Mouse (Mus musculus) embryonic facial prominence, embryonic 10.5 days (tissue): ENCODE measurements at regions not wholly inside any gene's neighbourhood (a gene's known extent, or its start where the extent isn't known, plus 50 kb on each side); places are given as distances from the start of the nearest gene placed in this dataset.

Source experiments
- DNase-seq: peaks from one replicate; pipeline ENCODE4 v3.0.0-alpha.2; 2017; ENCODE audit warnings: low spot score
- H3K27ac ChIP-seq: fragments of 300-500 bp; sonication (generic); replicated peaks from 2 replicates; pipeline ENCODE4 v1.5.1; 2016; ENCODE audit warnings: mild to moderate bottlenecking
- H3K27me3 ChIP-seq: fragments of 300-500 bp; sonication (generic); replicated peaks from 2 replicates; pipeline ENCODE4 v1.6.1; 2016; ENCODE audit warnings: low read depth, mild to moderate bottlenecking; ENCODE audit not compliant: poor library complexity, severe bottlenecking
- H3K36me3 ChIP-seq: fragments of 300-500 bp; sonication (generic); replicated peaks from 2 replicates; pipeline ENCODE4 v1.6.1; 2016; ENCODE audit warnings: mild to moderate bottlenecking, moderate library complexity
- H3K4me1 ChIP-seq: fragments of 300-500 bp; sonication (generic); 2 replicates; pipeline ENCODE4 v1.6.1; 2016
- H3K4me3 ChIP-seq: fragments of 300-500 bp; sonication (generic); 2 replicates; pipeline ENCODE4 v1.5.1; 2016; ENCODE audit warnings: mild to moderate bottlenecking, moderate library complexity
- H3K9me3 ChIP-seq: fragments of 300-500 bp; sonication (generic); 2 replicates; pipeline ENCODE4 v1.6.1; 2016; ENCODE audit warnings: mild to moderate bottlenecking
- WGBS: fragments of 180-500 bp; shearing (Covaris S2); methylation state at CpG from one replicate; pipeline ENCODE4 v1.1.7; 2016; 5-methylcytosine and 5-hydroxymethylcytosine counted together

DNA sequence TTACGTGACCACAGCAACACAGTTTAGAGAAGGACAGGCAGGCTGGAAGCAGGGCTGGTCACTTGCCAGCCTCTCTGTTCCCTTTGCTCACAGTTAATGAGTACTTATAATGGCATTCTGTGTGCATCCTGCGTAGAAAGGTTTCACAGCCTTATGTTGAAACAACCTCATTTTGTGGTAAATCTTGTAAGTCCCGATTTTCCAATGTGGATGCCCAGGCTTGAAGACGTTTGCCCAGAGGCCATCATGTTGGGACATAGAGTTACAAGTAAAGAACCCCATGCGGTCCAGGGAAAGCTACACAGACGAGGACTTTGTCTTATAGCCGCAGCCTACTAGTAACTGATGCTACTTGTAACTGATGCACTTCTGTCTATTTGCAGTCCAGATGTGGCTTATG lies 100.4 kb upstream of the Lhx8 start:
- no peaks in the 10 kb centered on the region for H3K9me3 ChIP-seq
- no peaks in the 10 kb centered on the region for H3K27me3 ChIP-seq
- no peaks in the 10 kb centered on the region for H3K36me3 ChIP-seq
- no peak overlapping the region for H3K4me3 ChIP-seq
- 88% methylated on average over 7 of the region's 7 CpGs for WGBS
- no peak for DNase-seq
- H3K27ac ChIP-seq, result no peak overlapping the region
- no peaks in the 10 kb centered on the region for H3K4me1 ChIP-seq

DNA sequence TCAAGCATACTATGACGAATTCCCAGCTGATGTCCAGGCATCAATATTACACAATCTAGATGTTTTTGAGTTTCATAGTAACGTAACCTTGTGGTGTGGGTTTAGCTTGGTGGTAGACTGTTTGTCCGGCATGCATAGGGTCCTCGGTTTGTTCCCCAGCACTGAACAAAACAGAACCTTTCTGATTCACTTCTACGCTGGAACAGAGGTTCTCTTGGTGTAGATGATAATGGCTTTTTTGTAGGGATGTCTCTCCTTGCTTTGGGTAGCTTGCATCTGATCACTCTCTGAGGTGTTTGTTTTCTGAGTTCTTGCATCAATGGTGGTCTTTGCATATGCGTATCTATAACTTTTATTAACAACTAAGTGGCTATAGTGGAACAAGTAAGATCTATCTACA lies 99.2 kb upstream of the Lhx8 start:
- Histone ChIP-seq H3K4me1 (no peaks in the 10 kb centered on the region), H3K27ac (no peak overlapping the region), H3K9me3 (no peaks in the 10 kb centered on the region), H3K27me3 (no peaks in the 10 kb centered on the region), H3K4me3 (no peak overlapping the region), H3K36me3 (no peaks in the 10 kb centered on the region)
- WGBS, result 92% methylated on average over 6 of the region's 6 CpGs
- DNase-seq, result no peak

DNA sequence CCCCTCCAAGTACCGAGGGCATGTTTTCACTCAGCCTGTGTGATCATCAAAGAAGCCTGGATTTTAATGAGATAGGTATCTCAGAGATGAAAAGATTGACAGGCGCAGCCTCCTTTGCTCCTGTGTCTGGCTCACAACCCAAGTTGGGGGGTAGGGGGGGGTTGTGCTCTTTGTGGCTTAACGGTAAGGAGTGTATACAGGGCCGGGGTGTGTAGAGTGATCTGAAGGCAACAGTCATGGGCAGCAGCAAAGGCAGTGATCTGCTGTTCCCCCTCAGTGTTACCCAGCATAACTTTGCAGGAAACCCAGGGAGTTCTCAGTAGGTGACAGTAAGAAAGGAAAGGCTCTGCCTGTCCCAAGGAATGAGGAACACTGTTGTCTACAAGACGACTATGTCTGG lies 94.1 kb upstream of the Lhx8 start:
- no peak for DNase-seq
- H3K36me3 ChIP-seq, result no peaks in the 10 kb centered on the region
- no peaks in the 10 kb centered on the region for H3K27me3 ChIP-seq
- no peak overlapping the region for H3K4me3 ChIP-seq
- H3K27ac ChIP-seq, result no peak overlapping the region
- H3K4me1 ChIP-seq, result no peaks in the 10 kb centered on the region
- 87% methylated on average over 5 of the region's 5 CpGs for WGBS
- H3K9me3 ChIP-seq, result no peaks in the 10 kb centered on the region

DNA sequence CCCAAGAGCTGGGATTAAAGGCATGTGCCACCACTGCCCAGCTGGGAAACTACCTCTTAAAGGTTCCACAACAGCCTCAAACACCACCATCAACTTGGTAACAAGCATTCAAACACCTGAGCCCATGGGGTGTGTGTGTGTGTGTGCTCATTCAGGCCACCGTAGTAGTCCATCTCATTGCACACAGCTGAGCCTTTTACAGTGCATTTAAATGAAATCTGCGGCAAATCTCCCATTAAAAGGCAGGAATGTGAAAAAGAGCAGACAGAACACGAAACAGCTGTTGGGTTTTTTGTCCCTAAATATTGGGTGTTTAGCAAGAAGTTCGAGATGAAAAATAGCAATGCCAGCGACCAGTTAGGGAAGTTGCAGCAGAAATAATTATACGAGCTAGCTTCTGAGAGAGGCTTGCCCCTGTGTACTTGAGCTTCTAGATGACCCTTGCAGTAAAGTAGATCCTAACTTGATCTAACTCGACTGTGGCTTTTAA lies 91.0 kb upstream of the Lhx8 start:
- H3K4me3 ChIP-seq, result no peak overlapping the region
- no peaks in the 10 kb centered on the region for H3K27me3 ChIP-seq
- H3K4me1 ChIP-seq, result no peaks in the 10 kb centered on the region
- DNase-seq, result no peak
- no peaks in the 10 kb centered on the region for H3K9me3 ChIP-seq
- H3K27ac ChIP-seq, result no peak overlapping the region
- WGBS, result 86% methylated on average over 7 of the region's 7 CpGs
- no peaks in the 10 kb centered on the region for H3K36me3 ChIP-seq

DNA sequence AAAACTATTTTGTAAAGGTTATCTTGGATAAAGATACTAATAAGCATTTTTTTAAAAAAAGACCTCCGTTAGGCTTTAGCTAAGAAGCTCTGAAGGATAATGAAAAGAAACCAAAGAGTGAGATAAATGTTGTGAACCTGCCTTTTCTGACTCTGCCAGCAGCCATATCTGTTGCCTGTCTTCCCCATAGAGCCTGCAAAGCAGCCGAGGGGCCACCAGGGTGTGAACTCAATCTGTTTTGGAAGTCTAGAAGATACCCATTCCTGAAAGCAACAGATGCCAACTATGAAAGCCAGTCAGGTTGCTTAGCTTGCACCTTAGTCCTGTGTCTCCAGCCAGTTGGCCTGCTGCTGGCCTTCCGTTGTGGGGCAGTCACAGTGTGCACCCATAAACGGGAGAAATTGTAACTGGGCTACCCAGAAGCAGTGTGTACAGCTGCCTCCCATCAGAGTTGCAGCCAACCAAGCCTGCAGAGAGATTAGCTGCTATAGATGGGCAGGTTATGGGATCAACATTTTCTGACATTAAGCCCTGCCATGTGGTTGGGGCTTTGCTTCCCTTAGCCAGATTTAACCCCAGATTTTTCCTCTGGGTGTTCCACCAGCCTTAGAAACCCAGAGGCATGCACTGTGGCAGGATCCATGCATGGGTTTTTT lies 87.8 kb upstream of the Lhx8 start:
- H3K27me3 ChIP-seq, result no peaks in the 10 kb centered on the region
- H3K9me3 ChIP-seq, result no peaks in the 10 kb centered on the region
- no peak overlapping the region for H3K4me3 ChIP-seq
- no peak overlapping the region for H3K27ac ChIP-seq
- no peaks in the 10 kb centered on the region for H3K36me3 ChIP-seq
- 80% methylated on average over 4 of the region's 4 CpGs for WGBS
- H3K4me1 ChIP-seq, result no peaks in the 10 kb centered on the region
- DNase-seq, result no peak

DNA sequence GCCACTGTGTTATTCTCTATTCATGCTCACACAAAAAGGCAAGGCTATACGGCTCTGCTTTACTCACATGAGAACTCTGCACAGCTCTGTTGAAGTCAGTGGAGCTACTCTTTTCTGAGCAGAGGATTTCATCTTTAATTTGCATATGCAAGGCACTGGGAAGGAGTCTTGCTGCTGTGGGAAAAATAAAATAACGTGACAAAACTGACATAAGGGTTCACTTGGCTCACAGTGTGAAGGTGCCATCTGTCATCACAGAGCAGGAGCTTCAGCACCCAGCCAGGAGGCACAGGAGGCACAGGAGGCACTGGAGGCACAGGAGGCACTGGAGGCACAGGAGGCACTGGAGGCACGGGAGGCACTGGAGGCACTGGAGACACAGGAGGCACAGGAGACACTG lies 83.9 kb upstream of the Lhx8 start:
- no peak overlapping the region for H3K27ac ChIP-seq
- no peak for DNase-seq
- no peaks in the 10 kb centered on the region for H3K36me3 ChIP-seq
- no peaks in the 10 kb centered on the region for H3K9me3 ChIP-seq
- H3K4me1 ChIP-seq, result no peaks in the 10 kb centered on the region
- no peaks in the 10 kb centered on the region for H3K27me3 ChIP-seq
- WGBS, result 85% methylated on average over 3 of the region's 3 CpGs
- H3K4me3 ChIP-seq, result no peak overlapping the region

DNA sequence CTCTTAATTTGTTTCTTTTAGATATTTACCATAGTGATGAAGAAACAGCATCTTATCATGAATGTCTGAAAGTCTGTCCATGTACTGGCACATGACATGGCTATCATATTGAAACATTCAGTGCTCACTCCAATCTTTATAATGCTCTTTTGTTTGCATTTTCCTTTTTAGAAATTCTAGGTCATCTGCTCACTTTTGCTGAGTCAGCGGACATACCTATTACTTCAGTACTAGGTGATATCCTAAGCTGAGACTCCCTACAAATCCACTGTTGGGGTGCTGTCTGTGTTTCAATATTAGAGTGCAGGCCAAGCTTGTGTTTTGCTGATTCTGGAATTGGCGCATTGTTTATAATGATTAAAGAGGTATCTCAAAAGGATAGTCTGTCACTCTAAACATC lies 79.8 kb upstream of the Lhx8 start:
- Histone ChIP-seq H3K9me3 (0 out of 2 replicates have a peak, but pooled peaks cover 4% of the 10 kb centered on the region), H3K4me1 (no peaks in the 10 kb centered on the region), H3K36me3 (no peaks in the 10 kb centered on the region), H3K4me3 (no peak overlapping the region), H3K27me3 (no peaks in the 10 kb centered on the region), H3K27ac (no peak overlapping the region)
- no peak for DNase-seq
- 94% methylated on average over 2 of the region's 2 CpGs for WGBS

DNA sequence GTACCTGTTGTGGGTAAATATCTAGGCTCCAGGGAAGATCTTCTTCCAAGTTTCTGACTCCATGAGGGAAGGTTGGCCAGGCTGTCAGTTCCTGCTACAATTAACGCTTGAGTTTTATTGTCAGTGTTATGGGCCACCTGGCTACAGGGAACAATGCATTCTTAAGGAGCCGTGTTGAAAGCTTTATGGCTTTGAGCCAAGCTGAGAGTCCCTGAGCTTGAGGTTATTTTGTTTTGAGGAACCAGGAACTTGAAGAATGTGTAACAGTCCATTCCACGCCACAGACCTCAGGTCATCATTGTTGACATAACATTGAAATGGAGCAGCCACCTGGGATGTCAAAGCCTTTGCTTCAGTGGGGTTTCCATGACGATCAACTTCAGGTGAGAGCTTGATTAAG lies 71.6 kb upstream of the Lhx8 start:
- DNase-seq, result no peak
- H3K4me3 ChIP-seq, result no peak overlapping the region
- no peaks in the 10 kb centered on the region for H3K27me3 ChIP-seq
- H3K9me3 ChIP-seq, result no peaks in the 10 kb centered on the region
- 70% methylated on average over 4 of the region's 4 CpGs for WGBS
- peaks cover 7% of the 10 kb centered on the region; the same call in 1 of the 2 replicates for H3K4me1 ChIP-seq
- H3K36me3 ChIP-seq, result no peaks in the 10 kb centered on the region
- H3K27ac ChIP-seq, result no peak overlapping the region

DNA sequence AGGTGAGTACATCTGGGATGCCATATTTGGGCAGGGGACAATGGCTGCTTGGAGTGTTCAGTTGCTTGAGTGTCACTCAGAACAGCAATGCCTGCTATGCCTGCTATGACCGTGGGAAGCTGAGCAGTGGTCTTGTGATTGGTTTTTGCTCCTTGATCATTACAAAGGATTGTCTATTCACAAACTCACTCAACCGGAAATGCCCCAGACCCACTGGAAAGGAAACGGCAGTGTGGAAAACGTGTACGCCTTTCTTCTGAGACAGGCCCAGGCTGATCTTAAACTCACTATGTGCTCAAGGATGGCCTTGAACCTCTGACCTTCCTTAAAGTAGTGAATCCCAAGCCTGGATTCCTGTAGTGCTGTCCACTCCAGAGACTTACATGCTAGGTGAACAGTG lies 63.2 kb upstream of the Lhx8 start:
- H3K4me1 ChIP-seq, result peaks cover 17% of the 10 kb centered on the region; the same call in 1 of the 2 replicates
- no peak overlapping the region for H3K27ac ChIP-seq
- H3K27me3 ChIP-seq, result no peaks in the 10 kb centered on the region
- H3K4me3 ChIP-seq, result no peak overlapping the region
- H3K9me3 ChIP-seq, result no peaks in the 10 kb centered on the region
- DNase-seq, result no peak
- no peaks in the 10 kb centered on the region for H3K36me3 ChIP-seq
- 70% methylated on average over 5 of the region's 5 CpGs for WGBS

DNA sequence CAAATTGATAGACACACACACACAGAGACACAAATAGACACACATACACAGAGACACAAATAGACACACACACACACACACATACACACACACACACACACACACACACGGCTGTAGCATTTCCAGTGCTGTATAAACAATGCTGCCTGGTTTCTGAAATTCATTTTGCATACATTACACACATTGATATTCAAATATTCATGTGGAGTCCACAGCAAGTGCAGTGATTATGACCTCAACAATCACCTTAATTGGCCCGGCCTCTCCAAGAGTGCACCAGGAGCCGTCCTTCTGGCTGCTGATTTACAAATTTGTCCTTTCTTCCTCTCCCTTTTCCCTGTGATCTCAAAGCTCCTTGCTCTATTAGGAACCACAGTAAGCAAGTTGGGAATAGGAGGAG lies 61.2 kb upstream of the Lhx8 start:
- 73% methylated on average over 3 of the region's 3 CpGs for WGBS
- Histone ChIP-seq H3K36me3 (no peaks in the 10 kb centered on the region), H3K27ac (no peak overlapping the region), H3K4me3 (no peak overlapping the region), H3K4me1 (peaks cover 34% of the 10 kb centered on the region), H3K27me3 (no peaks in the 10 kb centered on the region; the same call in 1 of the 2 replicates), H3K9me3 (no peaks in the 10 kb centered on the region)
- no peak for DNase-seq

DNA sequence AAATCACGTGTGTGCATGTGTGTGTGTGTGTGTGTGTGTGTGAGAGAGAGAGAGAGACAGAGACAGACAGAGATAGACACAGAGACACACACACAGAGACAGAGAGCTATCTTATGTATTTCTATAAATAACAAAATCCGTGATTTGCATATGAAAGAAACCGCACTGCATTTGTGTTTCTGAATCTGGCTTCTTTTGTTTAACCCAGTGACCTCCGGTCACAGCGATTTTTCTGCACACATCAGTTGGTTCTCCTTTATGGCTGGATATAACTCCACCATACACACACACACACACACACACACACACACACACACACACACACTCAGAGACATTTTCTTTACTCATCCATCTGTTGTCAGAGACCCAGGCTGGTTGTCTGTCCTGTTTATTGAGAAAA lies 58.2 kb upstream of the Lhx8 start:
- Histone ChIP-seq H3K9me3 (no peaks in the 10 kb centered on the region), H3K4me3 (no peak overlapping the region), H3K4me1 (peaks cover 51% of the 10 kb centered on the region), H3K27ac (no peak overlapping the region; the same call in 1 of the 2 replicates), H3K27me3 (peaks cover 12% of the 10 kb centered on the region), H3K36me3 (no peaks in the 10 kb centered on the region)
- 85% methylated on average over 5 of the region's 5 CpGs for WGBS
- no peak for DNase-seq

DNA sequence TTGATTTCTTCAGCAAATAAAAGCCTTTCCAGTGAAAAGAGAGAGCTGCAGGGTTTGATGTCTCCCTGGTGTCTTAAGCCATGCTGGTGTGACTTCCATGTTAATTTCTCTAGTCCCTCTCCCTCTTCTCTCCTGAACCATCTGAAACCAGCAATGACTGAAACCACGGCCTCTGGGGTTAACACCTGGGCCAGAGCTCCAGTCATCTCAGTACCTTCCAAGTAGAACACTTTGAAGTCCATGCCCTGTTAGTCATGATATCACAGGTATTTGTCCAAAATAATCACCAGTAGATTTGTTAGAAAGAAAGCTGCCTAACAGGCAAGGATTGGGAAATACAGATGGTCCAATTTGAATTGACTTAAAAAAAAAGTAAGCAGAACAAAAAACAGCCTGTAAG lies 56.8 kb upstream of the Lhx8 start:
- Histone ChIP-seq H3K36me3 (no peaks in the 10 kb centered on the region), H3K27me3 (peaks cover 23% of the 10 kb centered on the region), H3K27ac (peak overlapping the region; percentile 72; the same call in 1 of the 2 replicates), H3K9me3 (no peaks in the 10 kb centered on the region), H3K4me3 (no peak overlapping the region), H3K4me1 (peaks cover 61% of the 10 kb centered on the region)
- DNase-seq, result no peak
- WGBS, result 77% methylated on average over 1 of the region's 1 CpGs

DNA sequence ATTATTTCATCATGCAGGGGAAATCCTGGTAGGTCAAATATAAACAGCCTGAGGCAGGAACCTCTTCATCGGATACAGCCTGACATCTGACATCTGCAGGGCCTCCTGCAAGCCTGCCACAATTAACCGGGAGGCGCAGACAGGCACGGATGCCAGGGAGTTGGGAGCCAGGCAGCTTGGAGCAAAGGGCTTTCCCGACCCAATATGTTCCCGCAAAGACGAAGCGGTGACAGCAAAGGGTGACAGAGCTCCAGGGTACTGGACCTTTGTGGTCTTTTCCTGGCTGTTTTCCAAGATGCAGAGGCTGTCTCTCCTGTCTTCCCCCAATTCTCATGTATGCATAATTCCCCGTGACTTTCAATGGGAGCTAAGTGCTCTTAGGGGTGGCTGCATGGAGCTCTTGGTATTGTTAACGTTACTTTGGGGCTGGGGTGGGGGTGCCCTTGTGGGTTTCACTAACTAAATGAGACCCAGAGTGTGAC lies 55.4 kb upstream of the Lhx8 start:
- peak overlapping the region; percentile 29; the same call in 1 of the 2 replicates for H3K4me3 ChIP-seq
- 11% methylated on average over 10 of the region's 10 CpGs for WGBS

More for the DNA sequence above, 55.4 kb upstream of the Lhx8 start:
- peak; percentile 81 for DNase-seq
- H3K4me1 ChIP-seq, result peaks cover 69% of the 10 kb centered on the region
- H3K36me3 ChIP-seq, result no peaks in the 10 kb centered on the region
- peak overlapping the region; percentile 72 for H3K27ac ChIP-seq
- H3K9me3 ChIP-seq, result no peaks in the 10 kb centered on the region
- peaks cover 23% of the 10 kb centered on the region for H3K27me3 ChIP-seq
